Mouse (Mus musculus): ENCODE measurements around the gene B3gat1. TPM values are rescaled to one million over a fixed set of nuclear protein-coding genes. Genes with fewer than 3 reads are reported as not detected.

The B3gat1 gene
- polyA plus RNA-seq (2021; fragmentation: Nextera tagmentation) = 18.9 and 88.2 TPM in 2 replicates
- long read RNA-seq, experiment 1, partial matches to known transcripts = 8 of 18 reads
- long read RNA-seq, experiment 1, other reads (novel, unspliced or antisense) = 3 of 18 reads
- long read RNA-seq, experiment 2, partial matches to known transcripts = 1 of 7 reads
- long read RNA-seq, experiment 2, other reads (novel, unspliced or antisense) = 5 of 7 reads

DNA sequence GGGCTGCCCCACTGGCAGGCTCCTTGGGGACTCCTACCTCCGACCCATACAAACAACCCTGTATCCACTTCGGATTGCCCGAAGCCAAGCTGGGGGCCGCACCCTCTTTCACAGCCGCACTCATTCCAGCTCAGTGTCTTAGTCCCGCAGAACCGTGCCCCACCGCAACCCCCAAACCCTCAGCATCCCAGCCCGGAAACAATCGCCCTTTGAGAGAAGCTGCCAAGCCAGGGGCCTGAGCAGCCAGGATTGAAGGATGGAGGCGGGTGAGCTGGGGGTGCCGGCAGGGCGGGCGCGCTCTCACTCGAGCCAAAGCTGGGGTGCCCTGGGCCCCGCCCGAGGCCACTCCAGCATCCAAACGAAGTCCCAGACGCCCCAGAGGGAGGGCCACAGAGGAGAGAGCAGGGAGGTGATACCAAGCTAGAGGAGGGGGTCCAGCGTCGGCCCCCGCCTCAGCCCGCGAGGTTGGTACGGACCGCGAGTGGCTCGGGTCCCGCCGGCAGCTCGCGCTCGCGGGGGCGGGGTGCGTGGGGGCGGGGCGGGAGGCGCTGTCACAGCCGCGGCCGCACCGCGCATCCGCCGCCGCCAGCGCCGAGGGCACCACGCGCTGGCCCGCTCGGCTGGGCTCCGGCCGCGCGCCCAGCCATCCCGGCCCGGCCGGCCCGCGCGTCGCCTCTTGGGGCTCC, at the start of gene B3gat1:
B3gat1 (plus strand) TSS at position 523 of the 686 bp plus-strand sequence.

DNA sequence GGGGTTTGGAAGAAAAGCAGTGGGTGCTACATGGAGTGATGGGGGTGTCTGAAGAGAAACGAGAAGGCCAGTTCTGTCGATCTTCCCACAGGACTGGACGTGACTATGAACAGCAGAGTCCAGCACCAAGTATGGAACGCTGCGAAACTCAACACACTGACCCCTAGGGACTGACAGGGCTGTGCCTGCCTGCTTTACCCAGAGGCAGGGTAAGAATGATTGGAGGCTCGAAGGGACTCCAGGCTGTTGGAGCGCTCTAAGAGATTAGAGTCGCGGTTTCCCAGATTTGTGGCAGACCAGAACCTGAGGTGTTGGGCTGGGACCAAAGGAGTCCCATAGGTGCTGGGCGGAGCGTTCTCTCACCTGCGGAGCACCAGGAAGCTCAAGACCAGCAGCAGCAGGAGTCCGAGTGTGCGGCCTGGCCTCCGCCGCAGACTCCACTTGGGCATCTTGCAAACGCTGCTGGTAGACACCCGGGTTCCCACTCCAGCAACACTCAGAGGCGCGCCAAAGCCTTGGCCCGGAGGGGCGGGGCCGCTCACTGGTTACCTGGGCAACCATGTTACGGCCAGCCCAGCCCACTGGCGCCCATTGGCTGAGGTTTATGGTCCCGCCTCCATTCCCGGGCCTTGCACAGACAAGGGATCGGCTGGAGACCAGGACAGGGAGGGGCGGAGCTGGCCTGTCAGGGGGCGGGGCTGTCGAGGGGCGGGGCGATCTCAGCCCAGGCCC, 72.6 kb downstream of the B3gat1 start, which contains the start of gene Glb1l2:
Glb1l2 (minus strand) TSS at position 534 of the 732 bp plus-strand sequence.

Other genes with a start within 250 kb of the B3gat1 start
- gene Glb1l2, start 72.7 kb downstream of the B3gat1 start, polyA plus RNA-seq (2021; fragmentation: Nextera tagmentation) = 0.24 and 0.27 TPM in 2 replicates
- gene Glb1l3, start 127.2 kb downstream of the B3gat1 start, polyA plus RNA-seq (2021; fragmentation: Nextera tagmentation) = not detected in 2 replicates
- not detected in 2 replicates for gene Gm1110, start 189.4 kb downstream of the B3gat1 start, polyA plus RNA-seq (2021; fragmentation: Nextera tagmentation)

Data from left cerebral cortex, adult 6 months (tissue).